Mouse (Mus musculus) small intestine, adult 2 months (tissue): ENCODE measurements around the gene Rae1. TPM values are rescaled to one million over a fixed set of nuclear protein-coding genes. Genes with fewer than 3 reads are reported as not detected.

Experiments
- H3K27ac ChIP-seq: fragments of 200-500 bp; 2 replicates; pipeline ENCODE4 v1.5.1; 2012; ENCODE audit warnings: low read depth, low read length, control low read depth, inconsistent platforms; ENCODE audit not compliant: insufficient read depth
- H3K27me3 ChIP-seq: fragments of 200-500 bp; 2 replicates; pipeline ENCODE4 v1.6.1; 2012; ENCODE audit warnings: mild to moderate bottlenecking, moderate library complexity, low read length, inconsistent platforms; ENCODE audit not compliant: control insufficient read depth, insufficient read depth
- H3K36me3 ChIP-seq: fragments of 200-500 bp; 2 replicates; pipeline ENCODE4 v1.6.1; 2012; ENCODE audit warnings: mild to moderate bottlenecking, low read length, control low read depth, inconsistent platforms; ENCODE audit not compliant: control insufficient read depth, insufficient read depth
- H3K4me1 ChIP-seq: fragments of 200-500 bp; 2 replicates; pipeline ENCODE4 v1.6.1; 2012; ENCODE audit warnings: low read length, inconsistent platforms, mixed read lengths; ENCODE audit not compliant: control insufficient read depth, insufficient read depth, insufficient read length
- H3K4me3 ChIP-seq: fragments of 200-500 bp; 2 replicates; pipeline ENCODE4 v1.5.1; 2012; ENCODE audit warnings: low read depth, mild to moderate bottlenecking, control low read depth, inconsistent platforms, low read length, moderate library complexity
- CTCF ChIP-seq: fragments of 200-500 bp; IDR thresholded peaks from 2 replicates; pipeline ENCODE4 v1.5.1; 2012; ENCODE audit warnings: low read depth, mild to moderate bottlenecking, control low read depth, inconsistent platforms, low read length, moderate library complexity, mixed read lengths; ENCODE audit not compliant: insufficient replicate concordance, insufficient read length; ENCODE audit errors: extremely low read depth
- POLR2A ChIP-seq: fragments of 200-500 bp; IDR thresholded peaks from 2 replicates; pipeline ENCODE4 v1.6.1; 2012; ENCODE audit warnings: low read depth, mild to moderate bottlenecking, control low read depth, inconsistent platforms, low read length, moderate library complexity
- WGBS: fragments of 180-500 bp; shearing (Covaris S2); methylation state at CpG from one replicate; pipeline ENCODE4 v1.1.7; 2018; 5-methylcytosine and 5-hydroxymethylcytosine counted together
- polyA plus RNA-seq: library from polyadenylated mRNA; depleted of rRNA; stranded (reverse); fragments of >200 nt; gene quantifications from 2 replicates; pipeline ENCODE4 v1.2.3, GENCODE M21; 2012

The Rae1 gene
- polyA plus RNA-seq, 1 experiment = 33.1 TPM

DNA sequence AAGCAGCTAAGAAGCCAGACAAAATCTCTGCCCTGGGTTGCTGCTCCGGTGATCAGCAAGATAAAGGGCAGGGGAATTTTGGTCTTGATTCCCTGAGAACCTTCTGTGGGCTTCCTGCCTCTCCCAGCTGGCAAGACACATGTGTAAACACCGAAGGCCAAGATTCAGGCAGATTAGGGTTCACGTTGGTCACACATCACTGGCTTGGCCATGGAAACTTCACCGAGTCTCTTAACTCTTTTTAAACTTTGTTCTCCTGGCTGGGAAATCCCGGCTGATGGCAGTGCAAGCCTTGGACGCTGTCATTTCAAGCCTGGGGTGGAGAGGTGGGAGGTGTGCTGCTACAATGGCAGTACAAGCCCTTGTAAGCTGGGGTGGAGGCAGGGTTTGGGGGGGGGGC is 38.7 kb upstream of the Rae1 start:
- H3K36me3 ChIP-seq = no peaks in the 10 kb centered on the region
- no peak for TF ChIP-seq POLR2A
- TF ChIP-seq CTCF = no peak
- H3K27ac ChIP-seq = no peak overlapping the region
- no peak overlapping the region for H3K4me3 ChIP-seq
- no peaks in the 10 kb centered on the region for H3K27me3 ChIP-seq
- WGBS = 44% methylated on average over 6 of the region's 6 CpGs
- H3K4me1 ChIP-seq = peaks cover 5% of the 10 kb centered on the region

DNA sequence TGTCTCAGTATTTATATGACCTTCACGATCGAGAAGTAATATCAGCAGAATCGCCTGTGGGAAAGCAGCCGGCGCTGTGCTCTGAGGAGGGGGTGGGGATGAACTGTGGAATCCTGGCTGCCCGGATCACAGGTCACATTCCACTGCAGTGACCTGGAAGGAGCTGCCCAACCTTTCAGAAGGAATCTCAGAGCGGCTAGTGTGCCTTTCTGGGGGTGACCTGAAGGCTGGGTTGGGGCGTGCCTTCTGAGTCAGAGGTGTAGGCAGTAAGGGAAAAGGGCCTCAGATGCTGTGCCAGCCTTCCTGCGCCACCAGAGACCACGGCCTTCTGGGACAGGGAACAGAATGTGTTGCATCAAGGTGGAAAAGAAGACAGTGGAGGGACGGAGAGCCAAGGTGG is 34.7 kb upstream of the Rae1 start:
- TF ChIP-seq POLR2A (no peak), CTCF (no peak)
- Histone ChIP-seq H3K4me3 (no peak overlapping the region), H3K27ac (no peak overlapping the region), H3K27me3 (no peaks in the 10 kb centered on the region), H3K4me1 (peaks cover 5% of the 10 kb centered on the region), H3K36me3 (no peaks in the 10 kb centered on the region)
- 20% methylated on average over 11 of the region's 11 CpGs for WGBS

DNA sequence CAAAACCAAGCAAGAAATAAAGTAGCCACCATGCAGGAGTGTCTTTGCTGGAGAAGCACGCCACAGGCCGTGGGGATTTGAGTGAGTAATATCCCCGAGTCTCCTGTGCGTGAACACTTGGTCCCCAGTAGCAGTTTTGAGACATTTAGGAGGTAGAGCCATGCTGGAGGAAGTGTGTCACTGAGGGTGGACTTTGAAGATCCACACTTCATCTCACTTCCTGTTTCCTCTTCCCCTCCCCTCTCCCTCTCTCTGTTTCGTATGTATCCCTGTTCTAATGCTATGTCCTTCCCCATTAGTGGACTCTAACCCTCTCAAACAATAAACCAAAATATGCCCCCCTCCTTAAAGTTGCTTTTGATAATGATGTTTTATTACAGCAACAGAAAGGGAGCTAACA is 33.4 kb upstream of the Rae1 start:
- TF ChIP-seq POLR2A (no peak), CTCF (no peak)
- no peak overlapping the region for H3K27ac ChIP-seq
- H3K36me3 ChIP-seq = no peaks in the 10 kb centered on the region
- no peak overlapping the region for H3K4me3 ChIP-seq
- peaks cover 5% of the 10 kb centered on the region for H3K4me1 ChIP-seq
- WGBS = 72% methylated on average over 5 of the region's 5 CpGs
- no peaks in the 10 kb centered on the region for H3K27me3 ChIP-seq

DNA sequence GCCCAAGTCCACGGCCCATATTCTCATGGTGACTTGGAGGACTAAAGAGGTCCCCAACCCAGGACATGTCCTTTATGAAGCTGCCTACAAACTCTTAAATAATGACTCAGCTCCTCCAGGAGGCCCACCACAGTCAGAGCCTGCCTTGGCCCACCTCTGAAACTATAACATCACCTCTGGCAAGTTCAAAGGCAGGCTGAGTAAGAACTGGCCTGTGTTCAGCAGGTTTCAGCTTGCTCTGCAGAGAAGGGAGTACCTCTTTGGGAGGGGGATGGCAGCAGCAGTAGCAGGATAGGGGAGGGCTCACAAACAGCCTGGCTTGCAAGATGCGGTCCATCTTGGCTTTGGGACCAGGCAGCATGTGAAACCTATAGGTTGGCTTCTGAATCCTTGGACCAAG is 28.1 kb upstream of the Rae1 start:
- H3K4me3 ChIP-seq = no peak overlapping the region
- H3K36me3 ChIP-seq = no peaks in the 10 kb centered on the region
- 90% methylated on average over 2 of the region's 2 CpGs for WGBS
- TF ChIP-seq POLR2A = no peak
- no peak for TF ChIP-seq CTCF
- no peaks in the 10 kb centered on the region for H3K27me3 ChIP-seq
- H3K27ac ChIP-seq = no peak overlapping the region
- no peaks in the 10 kb centered on the region; the same call in 1 of the 2 replicates for H3K4me1 ChIP-seq

DNA sequence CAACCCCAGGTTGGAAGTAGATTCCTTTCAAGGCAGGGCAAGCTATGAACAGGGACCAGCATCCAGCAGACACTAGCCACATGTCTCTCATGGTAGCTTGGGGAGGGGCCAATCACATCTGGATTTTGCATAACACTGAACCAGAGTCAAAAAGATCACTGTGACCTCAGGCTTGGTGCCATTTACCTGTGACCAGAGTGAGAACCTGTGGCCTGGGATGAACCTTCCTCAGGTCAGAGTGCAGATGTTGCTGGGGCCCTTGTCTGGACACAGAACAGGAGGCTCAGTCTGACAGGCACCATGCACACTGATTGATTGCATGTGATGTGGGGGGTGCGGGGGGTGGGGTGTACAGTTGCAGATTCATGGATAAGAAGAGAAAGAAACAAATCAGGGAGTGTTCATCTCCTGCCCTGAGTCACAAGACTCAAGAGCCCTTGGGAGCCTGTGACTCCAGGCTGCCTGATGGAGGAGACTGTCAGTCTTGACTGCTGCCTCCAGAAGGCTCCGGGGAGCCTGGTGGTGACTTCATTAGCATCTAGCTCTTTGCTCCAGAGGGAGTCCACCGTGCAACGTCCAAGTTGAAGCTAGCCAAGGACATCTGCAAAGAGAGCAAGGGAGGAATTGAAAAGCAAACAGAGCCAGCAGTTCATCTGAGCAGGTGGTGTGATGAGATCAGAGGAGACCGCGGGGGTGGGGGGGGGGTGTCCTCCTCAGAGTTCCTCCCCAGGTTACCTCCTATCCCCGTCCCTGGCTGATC is 25.9 kb upstream of the Rae1 start:
- no peak overlapping the region for H3K27ac ChIP-seq
- H3K36me3 ChIP-seq = no peaks in the 10 kb centered on the region
- H3K27me3 ChIP-seq = no peaks in the 10 kb centered on the region
- no peak overlapping the region for H3K4me3 ChIP-seq
- peaks cover 5% of the 10 kb centered on the region; the same call in 1 of the 2 replicates for H3K4me1 ChIP-seq
- TF ChIP-seq CTCF (no peak), POLR2A (no peak)
- WGBS = 18% methylated on average over 7 of the region's 7 CpGs

DNA sequence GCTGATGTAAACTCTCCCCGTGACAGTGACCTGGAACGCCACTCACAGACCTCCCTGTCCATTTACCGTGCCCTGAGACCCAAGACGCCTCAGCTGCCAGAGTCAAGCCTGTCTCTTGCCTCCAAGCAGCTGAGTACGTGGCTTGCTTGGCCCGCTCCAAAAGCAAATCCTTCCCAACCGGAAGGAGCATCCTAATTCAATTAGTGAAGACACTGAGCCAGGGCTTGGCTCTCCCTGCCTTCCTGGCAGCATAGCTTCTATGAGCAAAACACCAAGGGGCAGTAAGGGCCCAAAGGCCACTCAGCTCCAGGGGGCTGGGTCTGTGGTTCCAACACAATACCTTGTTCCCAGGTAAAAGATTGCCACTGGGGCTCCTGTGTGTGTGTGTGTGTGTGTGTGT is 25.2 kb upstream of the Rae1 start:
- no peak overlapping the region for H3K4me3 ChIP-seq
- H3K27me3 ChIP-seq = no peaks in the 10 kb centered on the region
- no peak overlapping the region for H3K27ac ChIP-seq
- TF ChIP-seq POLR2A = no peak
- TF ChIP-seq CTCF = no peak
- H3K36me3 ChIP-seq = no peaks in the 10 kb centered on the region
- WGBS = 50% methylated on average over 7 of the region's 7 CpGs
- H3K4me1 ChIP-seq = peaks cover 5% of the 10 kb centered on the region; the same call in 1 of the 2 replicates

DNA sequence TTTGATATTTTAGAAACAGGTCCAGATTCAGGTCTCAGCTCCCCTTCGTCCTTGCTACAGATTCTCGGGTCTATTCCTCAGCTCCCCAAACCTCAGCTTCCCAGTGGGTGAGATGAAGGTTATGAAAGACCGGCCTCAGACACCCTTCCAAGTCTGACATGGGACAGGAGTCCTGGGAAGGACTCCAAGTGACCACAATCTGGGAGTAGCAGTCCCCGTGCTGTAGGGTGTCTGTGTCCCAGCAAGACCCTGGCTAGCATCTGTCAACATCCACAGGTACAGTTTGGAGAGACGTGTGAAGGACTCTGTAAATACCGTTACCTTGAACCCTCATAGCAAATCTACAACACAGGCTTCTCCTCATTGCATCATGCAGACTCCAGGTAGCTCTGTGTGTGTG is 24.8 kb upstream of the Rae1 start:
- H3K4me3 ChIP-seq = no peak overlapping the region
- H3K4me1 ChIP-seq = peaks cover 5% of the 10 kb centered on the region; the same call in 1 of the 2 replicates
- no peaks in the 10 kb centered on the region for H3K27me3 ChIP-seq
- TF ChIP-seq CTCF = no peak
- TF ChIP-seq POLR2A = no peak
- 89% methylated on average over 6 of the region's 6 CpGs for WGBS
- no peaks in the 10 kb centered on the region for H3K36me3 ChIP-seq
- H3K27ac ChIP-seq = no peak overlapping the region
